Mouse (Mus musculus): Measurements from ENCODE around the gene Tet2. TPM values are rescaled to one million over a fixed set of nuclear protein-coding genes. Genes with fewer than 3 reads are reported as not detected.
"Not testable (repeated sequence)": the region's sequence is repeated elsewhere in the genome, so short reads cannot be mapped to it uniquely, and the experiment has no call there.

The Tet2 gene
- 16.2 and 24.3 TPM in 2 replicates for polyA plus RNA-seq (2011; ENCODE audit: insufficient read length, low read depth, missing spikeins)

GRCm38 (mm10) chr3:133544551-133545303 lies at the start of gene Tet2:
Gene Tet2, minus strand, starts transcription at chr3:133545139.
- Histone ChIP-seq H3K4me1 (ENCODE audit: control insufficient read depth, insufficient read depth, low read length) (no peaks in the 10 kb centered on the region), H3K27ac (ENCODE audit: insufficient read depth, low read length) (peak within 1 kb of the TSS; percentile 77), H3K4me3 (ENCODE audit: insufficient read depth, low read length) (peak within 1 kb of the TSS; percentile 82)
- no peak for TF ChIP-seq POLR2A (IDR thresholded peaks at IDR 0.05; ENCODE audit: low read depth, low read length)
- no peak for TF ChIP-seq CTCF (IDR thresholded peaks at IDR 0.05; ENCODE audit: borderline replicate concordance, insufficient read depth, low read length)

- H3K4me3 ChIP-seq (ENCODE audit: insufficient read depth, low read length); H3K4me1 ChIP-seq (ENCODE audit: control insufficient read depth, insufficient read depth, low read length); H3K27ac ChIP-seq (ENCODE audit: insufficient read depth, low read length): not testable (repeated sequence)
Measured at GRCm38 (mm10) chr3:133592995-133593394, 48.1 kb upstream of the Tet2 start.

- TF ChIP-seq CTCF (IDR thresholded peaks at IDR 0.05; ENCODE audit: borderline replicate concordance, insufficient read depth, low read length) (no peak), POLR2A (IDR thresholded peaks at IDR 0.05; ENCODE audit: low read depth, low read length) (no peak)
- peaks cover 7% of the 10 kb centered on the region for H3K4me1 ChIP-seq (ENCODE audit: control insufficient read depth, insufficient read depth, low read length)
- no peak overlapping the region for H3K4me3 ChIP-seq (ENCODE audit: insufficient read depth, low read length)
- H3K27ac ChIP-seq (ENCODE audit: insufficient read depth, low read length) = no peak overlapping the region
Measured at GRCm38 (mm10) chr3:133590506-133591152, 45.7 kb upstream of the Tet2 start.

- Histone ChIP-seq H3K4me3 (ENCODE audit: insufficient read depth, low read length) (no peak overlapping the region), H3K4me1 (ENCODE audit: control insufficient read depth, insufficient read depth, low read length) (peaks cover 4% of the 10 kb centered on the region), H3K27ac (ENCODE audit: insufficient read depth, low read length) (no peak overlapping the region)
- TF ChIP-seq POLR2A (IDR thresholded peaks at IDR 0.05; ENCODE audit: low read depth, low read length) = no peak
- TF ChIP-seq CTCF (IDR thresholded peaks at IDR 0.05; ENCODE audit: borderline replicate concordance, insufficient read depth, low read length) = no peak
Measured at GRCm38 (mm10) chr3:133585010-133585409, 40.1 kb upstream of the Tet2 start.

GRCm38 (mm10) chr3:133583411-133584025 lies 38.6 kb upstream of the Tet2 start:
- H3K4me1 ChIP-seq (ENCODE audit: control insufficient read depth, insufficient read depth, low read length) = no peaks in the 10 kb centered on the region
- TF ChIP-seq POLR2A (IDR thresholded peaks at IDR 0.05; ENCODE audit: low read depth, low read length) (no peak), CTCF (IDR thresholded peaks at IDR 0.05; ENCODE audit: borderline replicate concordance, insufficient read depth, low read length) (no peak)

GRCm38 (mm10) chr3:133582969-133583368 lies 38.0 kb upstream of the Tet2 start:
- no peak overlapping the region for H3K4me3 ChIP-seq (ENCODE audit: insufficient read depth, low read length)
- no peak for TF ChIP-seq CTCF (IDR thresholded peaks at IDR 0.05; ENCODE audit: borderline replicate concordance, insufficient read depth, low read length)
- no peak for TF ChIP-seq POLR2A (IDR thresholded peaks at IDR 0.05; ENCODE audit: low read depth, low read length)
- no peaks in the 10 kb centered on the region for H3K4me1 ChIP-seq (ENCODE audit: control insufficient read depth, insufficient read depth, low read length)

More at GRCm38 (mm10) chr3:133583411-133584025, 38.6 kb upstream of the Tet2 start:
- Histone ChIP-seq H3K4me3 (ENCODE audit: insufficient read depth, low read length) (no peak overlapping the region), H3K27ac (ENCODE audit: insufficient read depth, low read length) (no peak overlapping the region)

GRCm38 (mm10) chr3:133582096-133582495 lies 37.2 kb upstream of the Tet2 start:
- H3K4me3 ChIP-seq (ENCODE audit: insufficient read depth, low read length) = no peak overlapping the region
- no peaks in the 10 kb centered on the region for H3K4me1 ChIP-seq (ENCODE audit: control insufficient read depth, insufficient read depth, low read length)
- no peak for TF ChIP-seq POLR2A (IDR thresholded peaks at IDR 0.05; ENCODE audit: low read depth, low read length)
- no peak for TF ChIP-seq CTCF (IDR thresholded peaks at IDR 0.05; ENCODE audit: borderline replicate concordance, insufficient read depth, low read length)
- H3K27ac ChIP-seq (ENCODE audit: insufficient read depth, low read length) = no peak overlapping the region

More at GRCm38 (mm10) chr3:133582969-133583368, 38.0 kb upstream of the Tet2 start:
- no peak overlapping the region for H3K27ac ChIP-seq (ENCODE audit: insufficient read depth, low read length)

GRCm38 (mm10) chr3:133581541-133581940 lies 36.6 kb upstream of the Tet2 start:
- H3K4me1 ChIP-seq (ENCODE audit: control insufficient read depth, insufficient read depth, low read length) = no peaks in the 10 kb centered on the region
- no peak overlapping the region for H3K4me3 ChIP-seq (ENCODE audit: insufficient read depth, low read length)
- no peak overlapping the region for H3K27ac ChIP-seq (ENCODE audit: insufficient read depth, low read length)
- TF ChIP-seq CTCF (IDR thresholded peaks at IDR 0.05; ENCODE audit: borderline replicate concordance, insufficient read depth, low read length) = no peak
- no peak for TF ChIP-seq POLR2A (IDR thresholded peaks at IDR 0.05; ENCODE audit: low read depth, low read length)

- Histone ChIP-seq H3K4me3 (ENCODE audit: insufficient read depth, low read length) (no peak overlapping the region), H3K27ac (ENCODE audit: insufficient read depth, low read length) (no peak overlapping the region), H3K4me1 (ENCODE audit: control insufficient read depth, insufficient read depth, low read length) (no peaks in the 10 kb centered on the region)
- TF ChIP-seq POLR2A (IDR thresholded peaks at IDR 0.05; ENCODE audit: low read depth, low read length) = no peak
- TF ChIP-seq CTCF (IDR thresholded peaks at IDR 0.05; ENCODE audit: borderline replicate concordance, insufficient read depth, low read length) = no peak
Measured at GRCm38 (mm10) chr3:133579671-133580070, 34.7 kb upstream of the Tet2 start.

GRCm38 (mm10) chr3:133579140-133579539 lies 34.2 kb upstream of the Tet2 start:
- no peak for TF ChIP-seq POLR2A (IDR thresholded peaks at IDR 0.05; ENCODE audit: low read depth, low read length)
- no peak for TF ChIP-seq CTCF (IDR thresholded peaks at IDR 0.05; ENCODE audit: borderline replicate concordance, insufficient read depth, low read length)
- Histone ChIP-seq H3K27ac (ENCODE audit: insufficient read depth, low read length) (no peak overlapping the region), H3K4me3 (ENCODE audit: insufficient read depth, low read length) (no peak overlapping the region), H3K4me1 (ENCODE audit: control insufficient read depth, insufficient read depth, low read length) (no peaks in the 10 kb centered on the region)

All from embryonic fibroblast, embryonic 13.5 days (primary cell).